Mouse (Mus musculus): Measurements from ENCODE around the gene Gm128.

DNA sequence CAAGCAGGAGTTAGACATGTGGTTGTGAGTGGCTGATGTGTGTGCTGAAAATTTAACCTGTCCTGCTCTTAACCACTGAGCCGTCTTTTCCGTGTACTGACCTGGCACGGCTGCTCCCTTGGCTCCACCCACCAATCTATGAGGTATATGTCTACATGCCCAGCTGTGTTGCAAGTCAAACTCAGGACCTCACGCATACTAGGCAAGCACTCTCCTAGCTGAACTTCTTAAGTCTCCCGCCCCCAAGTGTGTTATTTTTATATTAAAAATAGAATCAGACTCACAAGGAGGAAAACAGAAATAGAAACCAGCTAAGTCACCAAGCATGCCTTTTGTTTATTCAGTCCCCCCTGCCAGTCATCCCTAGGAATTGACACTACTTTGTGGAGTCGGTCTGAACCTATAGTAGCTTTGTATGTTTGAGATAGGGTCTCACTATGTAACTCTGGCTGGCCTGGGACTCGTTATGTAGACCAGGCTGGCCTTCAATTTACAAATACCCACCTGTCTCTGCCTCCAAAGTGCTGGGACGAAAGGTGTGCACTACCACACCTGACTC is 3.8 kb downstream of the Gm128 start:
- TF ChIP-seq GATA1 (IDR thresholded peaks at IDR 0.05; ENCODE audit: borderline replicate concordance, low read length) (no peak), FLI1 (IDR thresholded peaks at IDR 0.05; ENCODE audit: low read length) (no peak)
